Mouse (Mus musculus) cerebellum, adult 11-12 months (tissue): ENCODE data around the gene Cacng7.
A peak's percentile ranks its signal among the peaks of the same experiment; 100 is the strongest.

ENCODE experiments used
- DNase-seq: peaks from one replicate; pipeline ENCODE4 v3.0.0; 2022

The Cacng7 gene

DNA sequence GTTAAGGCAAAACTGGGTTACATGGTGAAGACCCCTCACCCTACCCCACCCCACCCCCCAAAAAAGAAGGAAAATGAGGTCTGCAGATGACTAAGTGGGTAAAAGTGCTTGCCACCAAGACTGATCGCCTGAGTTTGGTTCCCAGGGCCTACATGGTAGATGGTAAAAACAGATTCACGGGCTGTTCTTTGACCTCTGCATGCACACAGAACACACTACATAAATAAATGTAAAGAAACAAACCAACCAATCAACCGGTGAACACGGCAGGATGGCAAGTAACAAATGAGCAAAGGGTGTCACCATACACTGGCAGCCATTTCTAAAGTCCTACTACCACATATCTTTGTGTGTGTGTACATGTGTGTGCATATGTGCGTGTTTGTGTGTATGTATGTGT, 15.6 kb downstream of the Cacng7 start:
- no peak for DNase-seq

DNA sequence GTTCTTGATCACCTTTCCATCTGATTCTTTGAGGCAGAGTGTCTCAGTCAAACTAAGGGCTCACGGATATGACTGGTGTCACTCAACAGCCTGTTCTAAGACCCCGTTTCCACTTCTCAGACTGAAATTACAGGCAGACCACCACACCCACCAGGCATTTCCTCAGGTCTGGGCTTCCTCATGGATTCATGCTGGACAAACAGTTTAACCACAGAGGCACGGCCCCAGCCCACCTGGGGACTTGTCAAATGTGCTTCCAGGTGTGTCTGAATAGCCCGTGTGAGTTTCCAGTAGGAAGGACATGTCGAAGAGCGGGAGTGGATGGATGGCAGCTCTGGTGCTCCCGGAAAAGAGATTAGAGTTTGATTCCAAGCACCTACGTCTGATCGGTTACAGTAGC, 17.0 kb downstream of the Cacng7 start:
- DNase-seq, result no peak

GRCm38 (mm10) chr7:3351536-3351935, 18.8 kb downstream of the Cacng7 start:
- no peak for DNase-seq

- DNase-seq, result no peak
Measured at GRCm38 (mm10) chr7:3354850-3355249, 22.1 kb downstream of the Cacng7 start.

DNA sequence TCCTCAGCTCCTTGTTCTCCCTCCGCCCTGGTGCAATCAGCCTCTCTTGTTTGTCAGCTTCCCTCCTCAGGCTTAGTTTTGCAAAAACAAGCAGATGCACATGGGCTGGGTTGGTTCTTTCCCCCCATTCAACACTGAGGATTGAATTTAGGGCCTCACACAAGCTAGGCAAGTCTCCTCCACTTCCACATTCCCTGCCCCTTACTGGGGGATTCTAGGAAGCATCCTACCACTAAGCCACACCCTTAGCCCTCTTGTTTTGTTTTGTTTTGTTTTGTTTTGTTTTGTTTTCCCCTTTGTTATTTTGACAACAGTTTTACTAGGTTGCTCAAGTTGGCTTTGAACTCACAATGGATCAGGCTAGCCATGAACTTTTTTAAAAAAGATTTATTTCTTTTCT, 27.9 kb downstream of the Cacng7 start:
- no peak for DNase-seq

DNA sequence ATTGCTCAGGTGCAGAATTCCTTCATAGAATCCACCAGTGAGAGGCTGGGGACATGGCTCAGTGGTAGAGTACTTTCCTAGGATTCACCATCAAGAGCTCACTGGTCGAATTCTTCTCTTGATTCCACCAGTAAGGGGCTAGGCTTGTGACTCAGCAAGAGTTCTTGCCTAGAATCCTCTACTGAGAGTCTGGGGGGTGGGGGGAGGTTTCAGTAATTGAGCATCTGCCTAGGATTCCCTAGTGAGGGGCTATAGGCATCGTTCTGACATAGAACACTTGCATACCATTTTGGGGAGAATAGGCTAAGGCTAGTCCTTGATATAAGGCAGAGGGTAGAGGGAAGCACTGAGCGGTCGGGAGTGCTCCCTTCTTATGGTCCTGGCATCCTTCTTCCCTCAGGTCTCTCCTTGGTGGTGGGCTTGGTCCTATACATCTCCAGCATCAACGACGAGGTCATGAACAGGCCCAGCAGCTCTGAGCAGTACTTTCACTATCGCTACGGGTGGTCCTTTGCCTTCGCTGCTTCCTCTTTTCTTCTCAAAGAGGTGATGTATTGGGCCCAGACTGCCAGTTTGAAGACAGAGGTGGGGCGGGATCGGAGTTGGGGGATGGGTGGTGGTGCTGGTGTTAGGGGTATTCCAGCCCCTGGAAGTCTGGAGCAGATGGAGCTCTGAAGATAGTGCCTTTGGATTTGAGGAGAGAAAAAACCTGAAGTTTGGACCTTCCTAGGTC, 33.0 kb downstream of the Cacng7 start:
- no peak for DNase-seq

DNA sequence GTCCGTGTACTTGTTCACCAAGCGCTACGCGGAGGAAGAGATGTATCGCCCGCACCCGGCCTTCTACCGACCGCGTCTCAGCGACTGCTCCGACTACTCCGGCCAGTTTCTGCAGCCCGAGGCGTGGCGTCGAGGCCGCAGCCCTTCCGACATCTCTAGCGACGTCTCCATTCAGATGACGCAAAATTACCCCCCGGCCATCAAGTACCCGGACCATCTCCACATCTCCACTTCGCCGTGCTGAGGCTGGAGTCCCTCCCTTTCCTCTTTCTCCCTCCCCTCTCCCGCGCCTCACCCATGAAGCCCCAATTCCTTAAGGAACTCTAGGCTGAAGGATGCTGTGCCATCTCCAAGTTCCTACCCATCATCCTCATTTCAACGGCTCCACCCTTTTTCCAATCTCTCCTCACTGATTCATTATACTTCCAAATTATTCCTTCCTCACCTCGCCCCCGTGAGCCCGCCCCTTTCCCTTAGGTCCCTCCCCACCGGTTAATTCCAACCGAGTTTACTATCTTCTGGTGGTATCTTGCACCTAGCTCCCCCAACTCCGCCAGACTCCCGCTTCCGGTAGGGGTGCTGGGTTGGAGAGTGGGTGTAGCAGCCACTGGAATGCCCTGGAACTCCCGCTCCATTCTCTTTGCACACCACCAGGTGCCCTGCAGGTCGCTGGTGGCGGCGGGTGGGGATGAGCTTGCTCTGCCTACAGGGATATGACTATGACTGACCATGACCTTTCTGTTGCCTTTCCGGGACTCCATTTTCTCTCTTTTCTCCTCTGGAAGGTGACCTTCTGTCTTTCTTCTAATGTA, 34.2 kb downstream of the Cacng7 start:
- no peak for DNase-seq

DNA sequence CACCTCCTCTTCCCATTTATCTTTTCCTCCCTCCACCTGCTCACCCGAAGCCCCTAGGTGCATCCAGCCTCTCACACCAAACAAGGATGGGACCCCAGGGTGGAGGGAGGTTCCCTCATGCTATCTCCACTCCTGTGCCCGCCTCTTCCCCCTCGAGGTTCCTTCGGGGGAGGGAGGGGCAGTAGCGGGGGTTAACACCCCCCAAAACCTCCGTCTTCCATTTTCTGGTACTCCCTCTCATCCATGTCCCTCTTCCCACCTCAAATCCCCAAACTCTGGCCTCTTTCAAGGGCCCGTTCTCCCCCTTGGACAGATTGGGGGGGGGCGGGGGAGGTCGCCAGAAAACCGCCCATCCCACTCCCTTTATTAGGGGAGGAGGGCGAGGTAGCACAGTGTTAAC, 34.8 kb downstream of the Cacng7 start:
- DNase-seq, result no peak

DNA sequence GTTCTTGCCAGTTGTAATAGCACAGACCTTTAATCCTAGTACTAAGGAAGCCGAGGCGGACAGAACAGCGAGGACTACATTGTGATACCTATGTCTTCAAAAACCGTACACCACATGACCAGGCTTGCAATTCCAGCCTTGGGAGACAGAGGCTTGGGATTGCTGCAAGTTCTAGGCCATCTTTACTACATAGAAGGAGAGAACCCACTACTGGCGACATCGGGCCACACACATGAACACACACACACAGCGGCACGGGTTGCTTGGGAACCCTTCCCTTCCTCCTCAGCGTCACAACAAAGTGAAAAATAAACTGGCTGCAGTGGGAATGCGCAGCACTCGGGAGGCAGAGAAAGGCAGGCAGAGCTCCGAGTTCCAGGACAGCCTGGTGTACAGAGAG, 35.6 kb downstream of the Cacng7 start:
- no peak for DNase-seq

DNA sequence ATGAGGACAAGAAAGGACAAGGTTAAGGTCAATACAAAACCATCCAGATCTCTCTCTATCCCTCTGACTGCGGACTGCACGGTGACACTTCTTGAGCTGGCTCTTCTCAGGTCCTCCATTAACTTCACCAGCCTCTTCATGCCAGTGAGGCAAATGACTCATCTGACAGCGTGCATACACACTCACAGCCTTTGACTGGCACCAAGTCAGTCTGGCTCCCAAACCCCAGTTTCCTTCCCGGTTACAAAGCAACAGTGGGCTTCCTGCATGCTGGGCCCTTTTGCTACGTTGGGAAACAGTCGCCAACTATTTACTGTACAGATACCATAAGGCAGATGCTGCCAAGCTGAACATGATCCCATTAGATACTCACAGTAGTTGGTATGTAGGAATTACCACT, 36.4 kb downstream of the Cacng7 start:
- no peak for DNase-seq

GRCm38 (mm10) chr7:3370407-3370806, 37.7 kb downstream of the Cacng7 start:
- DNase-seq, result no peak

GRCm38 (mm10) chr7:3372376-3372775, 39.6 kb downstream of the Cacng7 start:
- no peak for DNase-seq

DNA sequence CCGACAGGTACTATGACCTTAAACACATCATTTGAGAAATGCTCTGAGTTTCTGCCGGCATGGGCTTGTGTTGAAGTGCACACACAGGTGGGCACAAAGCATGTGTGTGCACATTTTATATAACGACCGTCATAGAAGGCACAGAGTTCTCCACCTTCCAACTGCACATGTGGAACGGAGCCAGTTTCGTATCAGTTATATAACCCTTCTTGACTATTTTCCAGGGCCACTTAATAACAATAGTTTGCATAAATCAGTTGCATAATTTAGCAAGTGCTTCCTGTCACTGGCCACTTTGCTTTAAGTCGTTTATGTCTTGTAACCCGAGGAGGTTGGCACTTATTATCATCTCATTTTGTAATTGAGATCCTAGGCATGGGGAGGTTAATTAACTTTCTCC, 41.0 kb downstream of the Cacng7 start:
- DNase-seq, result no peak

DNA sequence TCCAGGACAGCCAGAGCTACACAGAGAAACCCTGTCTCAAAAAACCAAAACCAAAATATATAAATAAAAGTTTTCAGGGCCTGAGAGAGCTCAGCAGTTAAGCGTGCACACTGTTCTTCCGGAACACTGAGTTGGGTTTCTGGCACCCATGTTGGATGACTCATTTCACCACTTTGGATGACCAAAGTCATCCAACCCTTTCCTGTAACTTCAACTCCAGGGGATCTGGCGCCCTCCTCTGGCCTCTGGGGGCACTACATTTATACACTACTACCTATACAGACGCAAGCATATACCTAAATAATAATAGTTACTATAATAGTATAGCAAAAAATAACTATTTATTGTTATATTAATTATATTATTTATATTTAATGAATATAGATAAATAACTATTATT, 44.1 kb downstream of the Cacng7 start:
- no peak for DNase-seq

DNA sequence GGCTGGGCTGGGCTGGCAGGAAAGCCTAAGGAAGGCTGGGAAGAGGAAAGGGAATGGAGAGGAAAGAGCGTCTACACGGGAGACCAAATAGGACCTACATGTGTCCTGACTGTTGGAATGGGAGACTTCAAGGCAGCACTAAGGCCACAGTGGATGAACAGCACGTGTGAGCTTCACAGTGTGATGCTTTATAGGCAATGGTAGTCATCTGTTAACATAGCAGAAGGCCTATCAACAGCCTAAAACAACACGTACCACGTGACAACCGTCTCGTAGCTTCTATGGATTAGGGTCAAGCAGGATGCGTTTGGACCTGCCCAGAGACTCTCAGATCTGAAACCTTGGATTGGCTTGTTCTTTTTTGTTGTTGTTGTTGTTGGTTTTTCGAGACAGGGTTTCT, 49.4 kb downstream of the Cacng7 start:
- no peak for DNase-seq

GRCm38 (mm10) chr7:3384807-3385319, 52.1 kb downstream of the Cacng7 start:
- no peak for DNase-seq

- no peak for DNase-seq
Measured at GRCm38 (mm10) chr7:3386036-3386730, 53.4 kb downstream of the Cacng7 start.

- DNase-seq, result no peak
Measured at GRCm38 (mm10) chr7:3387761-3388160, 55.0 kb downstream of the Cacng7 start.

DNA sequence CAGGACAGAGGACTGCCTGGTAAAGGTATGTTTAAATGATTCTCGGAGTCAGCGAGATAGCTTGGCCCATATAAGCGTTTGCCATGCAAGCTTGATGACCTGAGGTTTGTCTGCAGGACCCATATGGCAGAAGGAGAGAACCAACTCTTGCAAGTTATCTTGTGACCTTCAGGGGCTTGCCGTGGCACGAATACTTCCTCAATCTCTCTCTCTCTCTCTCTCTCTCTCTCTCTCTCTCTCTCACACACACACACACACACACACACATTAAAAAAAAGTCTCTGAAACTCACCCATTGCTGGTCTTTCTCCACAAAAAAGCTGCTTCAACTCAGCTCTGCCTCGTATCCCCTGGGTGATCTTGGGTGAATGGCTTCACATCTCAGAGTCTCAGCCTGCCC, 56.1 kb downstream of the Cacng7 start:
- no peak for DNase-seq

DNA sequence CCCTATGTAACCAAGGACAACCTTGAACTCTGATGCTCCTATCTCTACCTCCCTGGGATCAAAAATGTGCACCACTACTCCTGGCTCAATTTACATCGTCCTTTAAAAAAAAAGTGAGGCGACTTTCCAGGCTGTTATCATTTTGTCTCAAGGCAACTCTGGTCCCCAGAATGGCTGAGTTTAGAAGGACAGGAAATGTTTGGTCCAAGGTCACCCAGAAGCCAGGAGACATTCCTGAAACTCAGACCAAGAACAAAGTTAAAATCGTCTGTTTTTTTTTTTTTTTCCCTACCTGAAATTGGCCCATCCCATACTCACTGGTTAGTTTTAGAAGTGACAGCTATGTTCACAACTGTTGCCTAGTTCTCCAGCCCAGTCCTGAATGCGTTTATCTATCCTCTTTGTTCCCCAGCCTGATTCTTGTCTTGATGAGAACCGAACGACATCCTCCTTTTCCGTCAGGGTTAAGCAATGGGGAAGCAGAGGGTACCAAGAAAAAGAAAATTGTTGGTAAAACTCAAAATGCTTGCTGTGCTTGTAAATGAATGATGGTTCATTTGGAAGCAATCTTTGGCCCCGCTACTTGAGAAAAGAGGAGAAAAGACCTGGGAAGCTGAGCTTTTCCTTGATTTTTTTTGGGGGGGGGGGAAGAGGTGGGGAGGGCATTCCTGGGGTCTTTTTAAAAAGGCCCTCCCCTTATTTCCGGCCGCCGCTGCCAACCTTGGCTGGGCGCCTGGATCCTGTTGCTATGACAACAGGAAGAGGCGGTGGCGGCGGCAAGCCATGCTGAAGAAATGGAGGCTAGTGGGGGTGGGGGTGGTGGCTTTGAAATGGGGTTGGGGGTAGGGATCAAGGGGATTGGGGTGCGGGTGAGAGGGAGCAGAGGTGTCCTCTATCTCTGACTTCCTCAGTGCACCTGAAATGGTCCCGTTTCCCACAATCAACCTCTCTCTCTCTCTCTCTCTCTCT, 57.0 kb downstream of the Cacng7 start:
- peak; percentile 49 for DNase-seq

GRCm38 (mm10) chr7:3390413-3391080, 57.8 kb downstream of the Cacng7 start, which contains the start of gene Cacng8:
TSS of gene Cacng8 (plus strand) at chr7:3390683.
- no peak for DNase-seq

GRCm38 (mm10) chr7:3391081-3391451, 58.3 kb downstream of the Cacng7 start:
- peak; percentile 48 for DNase-seq
